Mouse (Mus musculus): Measurements from ENCODE around the gene Kif22. TPM values are rescaled to one million over a fixed set of nuclear protein-coding genes. Genes with fewer than 3 reads are reported as not detected.
"Not testable (repeated sequence)": the region's sequence is repeated elsewhere in the genome, so short reads cannot be mapped to it uniquely, and the experiment has no call there.

The Kif22 gene
- polyA plus RNA-seq, 2 experiments, result 60.1 to 101 TPM

GRCm38 (mm10) chr7:127088901-127089845 lies 46.9 kb upstream of the Kif22 start:
- Histone ChIP-seq H3K4me3 (ENCODE audit: insufficient read depth in 1 of 2, low read depth in 2 of 2, low read length in 2 of 2) (peak overlapping the region; percentile 31 to 35), H3K36me3 (replicated peaks; ENCODE audit: control insufficient read depth, insufficient read depth, low read depth) (no peaks in the 10 kb centered on the region; the same call in 1 of the 2 replicates), H3K4me2 (ENCODE audit: low read depth) (peak overlapping the region; percentile 79), H3K27ac (peak overlapping the region; percentile 89), H3K4me1 (replicated peaks; ENCODE audit: control insufficient read depth in 2 of 2, insufficient read depth in 2 of 2, low read length in 1 of 2) (peaks cover 17 to 51% of the 10 kb centered on the region in 2 experiments), H3K9me3 (ENCODE audit: control insufficient read depth, low read length) (no peaks in the 10 kb centered on the region), H3K27me3 (ENCODE audit: control insufficient read depth, insufficient read depth, low read length) (no peaks in the 10 kb centered on the region), H3K9ac (replicated peaks) (peak overlapping the region; percentile 71)
- DNase-seq (ENCODE audit: low read depth in 3 of 3, low spot score in 3 of 3) (peak in 1 of 3 experiments; percentile 45), ATAC-seq (ENCODE audit: insufficient read depth) (no peak)
- no peak for TF ChIP-seq CTCF (IDR thresholded peaks at IDR 0.05; ENCODE audit: low read depth)
- TF ChIP-seq EP300 (IDR thresholded peaks at IDR 0.05; ENCODE audit: low read depth), result no peak
- 8% methylated on average over 27 of the region's 27 CpGs for WGBS (ENCODE audit: insufficient replicate concordance)

GRCm38 (mm10) chr7:127088083-127088482 lies 45.8 kb upstream of the Kif22 start:
- Histone ChIP-seq H3K9ac (replicated peaks) (no peak overlapping the region; the same call in 1 of the 2 replicates), H3K27me3 (ENCODE audit: control insufficient read depth, insufficient read depth, low read length) (no peaks in the 10 kb centered on the region), H3K9me3 (ENCODE audit: control insufficient read depth, low read length) (no peaks in the 10 kb centered on the region), H3K27ac (peak overlapping the region; percentile 69), H3K4me3 (ENCODE audit: insufficient read depth in 1 of 2, low read depth in 2 of 2, low read length in 2 of 2) (no peak overlapping the region), H3K4me1 (replicated peaks; ENCODE audit: control insufficient read depth in 2 of 2, insufficient read depth in 2 of 2, low read length in 1 of 2) (peaks cover 17 to 57% of the 10 kb centered on the region in 2 experiments), H3K36me3 (replicated peaks; ENCODE audit: control insufficient read depth, insufficient read depth, low read depth) (no peaks in the 10 kb centered on the region; the same call in 1 of the 2 replicates), H3K4me2 (ENCODE audit: low read depth) (no peak overlapping the region)
- DNase-seq (ENCODE audit: low read depth in 3 of 3, low spot score in 3 of 3), result no peak
- 38% methylated on average over 3 of the region's 3 CpGs for WGBS (ENCODE audit: insufficient replicate concordance)
- ATAC-seq (ENCODE audit: insufficient read depth), result no peak
- TF ChIP-seq EP300 (IDR thresholded peaks at IDR 0.05; ENCODE audit: low read depth) (no peak), CTCF (IDR thresholded peaks at IDR 0.05; ENCODE audit: low read depth) (no peak)

- Histone ChIP-seq H3K9ac (replicated peaks) (peak within 1 kb of the TSS; percentile 2), H3K4me1 (replicated peaks; ENCODE audit: control insufficient read depth in 2 of 2, insufficient read depth in 2 of 2, low read length in 1 of 2) (peaks cover 17 to 59% of the 10 kb centered on the region in 2 experiments), H3K27ac (peak within 1 kb of the TSS; percentile 69)
- ATAC-seq (ENCODE audit: insufficient read depth); H3K9me3 ChIP-seq (ENCODE audit: control insufficient read depth, low read length); H3K4me2 ChIP-seq (ENCODE audit: low read depth); H3K4me3 ChIP-seq (ENCODE audit: insufficient read depth in 1 of 2, low read depth in 2 of 2, low read length in 2 of 2); H3K27me3 ChIP-seq (ENCODE audit: control insufficient read depth, insufficient read depth, low read length); DNase-seq (ENCODE audit: low read depth in 3 of 3, low spot score in 3 of 3); H3K36me3 ChIP-seq (replicated peaks; ENCODE audit: control insufficient read depth, insufficient read depth, low read depth): not testable (repeated sequence)
- 0 out of 2 replicates have a peak, but pooled peaks have one; percentile 17 for TF ChIP-seq EP300 (IDR thresholded peaks at IDR 0.05; ENCODE audit: low read depth)
- WGBS (ENCODE audit: insufficient replicate concordance), result 39% methylated on average over 6 of the region's 6 CpGs
Observed at GRCm38 (mm10) chr7:127087278-127088010, 45.2 kb upstream of the Kif22 start, which contains the start of gene Zg16. Gene Zg16, minus strand, starts transcription at chr7:127087328.

- peak; percentile 64; the same call in 1 of the 2 replicates for ATAC-seq (ENCODE audit: insufficient read depth)
- WGBS (ENCODE audit: insufficient replicate concordance), result 20% methylated on average over 6 of the region's 6 CpGs
- peak overlapping the region; percentile 63 for H3K27ac ChIP-seq
Observed at GRCm38 (mm10) chr7:127085751-127086150, 43.5 kb upstream of the Kif22 start.

More at GRCm38 (mm10) chr7:127085751-127086150, 43.5 kb upstream of the Kif22 start:
- not testable (repeated sequence) for H3K36me3 ChIP-seq (replicated peaks; ENCODE audit: control insufficient read depth, insufficient read depth, low read depth); H3K4me3 ChIP-seq (ENCODE audit: insufficient read depth in 1 of 2, low read depth in 2 of 2, low read length in 2 of 2); H3K9me3 ChIP-seq (ENCODE audit: control insufficient read depth, low read length); H3K27me3 ChIP-seq (ENCODE audit: control insufficient read depth, insufficient read depth, low read length); H3K9ac ChIP-seq (replicated peaks); H3K4me2 ChIP-seq (ENCODE audit: low read depth)
- TF ChIP-seq EP300 (IDR thresholded peaks at IDR 0.05; ENCODE audit: low read depth), result peak; percentile 60
- H3K4me1 ChIP-seq (replicated peaks; ENCODE audit: control insufficient read depth in 2 of 2, insufficient read depth in 2 of 2, low read length in 1 of 2), result peaks cover 16 to 53% of the 10 kb centered on the region in 2 experiments
- DNase-seq (ENCODE audit: low read depth in 3 of 3, low spot score in 3 of 3), result peak; percentile 47 to 55 (median 50)

Data from liver, embryonic 14.5 days (tissue).